Mouse (Mus musculus): ENCODE measurements around the gene Tpsg1. TPM values are rescaled to one million over a fixed set of nuclear protein-coding genes. Genes with fewer than 3 reads are reported as not detected.

Gene Tpsg1
- polyA plus RNA-seq, 1 experiment, result not detected

- no peak for TF ChIP-seq CTCF (IDR thresholded peaks at IDR 0.05; ENCODE audit: control insufficient read depth, insufficient read depth, low read length)
- no peak for TF ChIP-seq POLR2A (IDR thresholded peaks at IDR 0.05; ENCODE audit: borderline replicate concordance, control insufficient read depth, low read depth, low read length)
- 54% methylated on average over 2 of the region's 2 CpGs for WGBS
- Histone ChIP-seq H3K4me1 (ENCODE audit: control insufficient read depth, insufficient read depth, low read length) (no peaks in the 10 kb centered on the region), H3K4me3 (replicated peaks; ENCODE audit: control insufficient read depth, low read depth, low read length) (no peak overlapping the region), H3K27ac (ENCODE audit: control insufficient read depth, insufficient read depth, low read depth, low read length, poor library complexity) (no peak overlapping the region)
Measured at GRCm38 (mm10) chr17:25361291-25361690, 7.8 kb upstream of the Tpsg1 start.

- H3K4me3 ChIP-seq (replicated peaks; ENCODE audit: control insufficient read depth, low read depth, low read length), result no peak overlapping the region
- 0% methylated on average over 1 of the region's 1 CpGs for WGBS
- no peaks in the 10 kb centered on the region for H3K4me1 ChIP-seq (ENCODE audit: control insufficient read depth, insufficient read depth, low read length)
Measured at GRCm38 (mm10) chr17:25363726-25364125, 5.3 kb upstream of the Tpsg1 start.

GRCm38 (mm10) chr17:25366005-25366404, 3.1 kb upstream of the Tpsg1 start, which contains the start of gene Tpsb2:
Tpsb2 (plus strand) TSS chr17:25366305.
- no peak within 1 kb of the TSS for H3K27ac ChIP-seq (ENCODE audit: control insufficient read depth, insufficient read depth, low read depth, low read length, poor library complexity)
- WGBS, result 57% methylated on average over 2 of the region's 2 CpGs
- no peak within 1 kb of the TSS for H3K4me3 ChIP-seq (replicated peaks; ENCODE audit: control insufficient read depth, low read depth, low read length)
- TF ChIP-seq POLR2A (IDR thresholded peaks at IDR 0.05; ENCODE audit: borderline replicate concordance, control insufficient read depth, low read depth, low read length) (no peak), CTCF (IDR thresholded peaks at IDR 0.05; ENCODE audit: control insufficient read depth, insufficient read depth, low read length) (no peak)
- H3K4me1 ChIP-seq (ENCODE audit: control insufficient read depth, insufficient read depth, low read length), result no peaks in the 10 kb centered on the region

More at GRCm38 (mm10) chr17:25363726-25364125, 5.3 kb upstream of the Tpsg1 start:
- TF ChIP-seq CTCF (IDR thresholded peaks at IDR 0.05; ENCODE audit: control insufficient read depth, insufficient read depth, low read length) (peak; percentile 74), POLR2A (IDR thresholded peaks at IDR 0.05; ENCODE audit: borderline replicate concordance, control insufficient read depth, low read depth, low read length) (no peak)
- H3K27ac ChIP-seq (ENCODE audit: control insufficient read depth, insufficient read depth, low read depth, low read length, poor library complexity), result no peak overlapping the region

GRCm38 (mm10) chr17:25372491-25372890, 3.4 kb downstream of the Tpsg1 start:
- WGBS, result 67% methylated on average over 8 of the region's 8 CpGs
- Histone ChIP-seq H3K4me1 (ENCODE audit: control insufficient read depth, insufficient read depth, low read length) (no peaks in the 10 kb centered on the region), H3K27ac (ENCODE audit: control insufficient read depth, insufficient read depth, low read depth, low read length, poor library complexity) (no peak overlapping the region), H3K4me3 (replicated peaks; ENCODE audit: control insufficient read depth, low read depth, low read length) (no peak overlapping the region)
- TF ChIP-seq POLR2A (IDR thresholded peaks at IDR 0.05; ENCODE audit: borderline replicate concordance, control insufficient read depth, low read depth, low read length) (no peak), CTCF (IDR thresholded peaks at IDR 0.05; ENCODE audit: control insufficient read depth, insufficient read depth, low read length) (no peak)

GRCm38 (mm10) chr17:25374011-25374410, 4.9 kb downstream of the Tpsg1 start:
- WGBS, result 47% methylated on average over 9 of the region's 9 CpGs

GRCm38 (mm10) chr17:25394526-25394925, 25.5 kb downstream of the Tpsg1 start:
- TF ChIP-seq POLR2A (IDR thresholded peaks at IDR 0.05; ENCODE audit: borderline replicate concordance, control insufficient read depth, low read depth, low read length) (no peak), CTCF (IDR thresholded peaks at IDR 0.05; ENCODE audit: control insufficient read depth, insufficient read depth, low read length) (no peak)
- H3K4me3 ChIP-seq (replicated peaks; ENCODE audit: control insufficient read depth, low read depth, low read length), result no peak overlapping the region
- WGBS, result 71% methylated on average over 4 of the region's 4 CpGs
- H3K4me1 ChIP-seq (ENCODE audit: control insufficient read depth, insufficient read depth, low read length), result no peaks in the 10 kb centered on the region
- no peak overlapping the region for H3K27ac ChIP-seq (ENCODE audit: control insufficient read depth, insufficient read depth, low read depth, low read length, poor library complexity)

More at GRCm38 (mm10) chr17:25374011-25374410, 4.9 kb downstream of the Tpsg1 start:
- no peak overlapping the region for H3K27ac ChIP-seq (ENCODE audit: control insufficient read depth, insufficient read depth, low read depth, low read length, poor library complexity)
- TF ChIP-seq CTCF (IDR thresholded peaks at IDR 0.05; ENCODE audit: control insufficient read depth, insufficient read depth, low read length) (no peak), POLR2A (IDR thresholded peaks at IDR 0.05; ENCODE audit: borderline replicate concordance, control insufficient read depth, low read depth, low read length) (no peak)
- H3K4me3 ChIP-seq (replicated peaks; ENCODE audit: control insufficient read depth, low read depth, low read length), result no peak overlapping the region
- no peaks in the 10 kb centered on the region for H3K4me1 ChIP-seq (ENCODE audit: control insufficient read depth, insufficient read depth, low read length)

- WGBS, result 32% methylated on average over 14 of the region's 14 CpGs
- TF ChIP-seq POLR2A (IDR thresholded peaks at IDR 0.05; ENCODE audit: borderline replicate concordance, control insufficient read depth, low read depth, low read length), result no peak
- TF ChIP-seq CTCF (IDR thresholded peaks at IDR 0.05; ENCODE audit: control insufficient read depth, insufficient read depth, low read length), result peak; percentile 87
- Histone ChIP-seq H3K27ac (ENCODE audit: control insufficient read depth, insufficient read depth, low read depth, low read length, poor library complexity) (no peak overlapping the region), H3K4me1 (ENCODE audit: control insufficient read depth, insufficient read depth, low read length) (no peaks in the 10 kb centered on the region), H3K4me3 (replicated peaks; ENCODE audit: control insufficient read depth, low read depth, low read length) (no peak overlapping the region)
Measured at GRCm38 (mm10) chr17:25397804-25398519, 28.9 kb downstream of the Tpsg1 start.

GRCm38 (mm10) chr17:25398520-25398838, 29.4 kb downstream of the Tpsg1 start:
- Histone ChIP-seq H3K4me3 (replicated peaks; ENCODE audit: control insufficient read depth, low read depth, low read length) (no peak overlapping the region), H3K27ac (ENCODE audit: control insufficient read depth, insufficient read depth, low read depth, low read length, poor library complexity) (no peak overlapping the region), H3K4me1 (ENCODE audit: control insufficient read depth, insufficient read depth, low read length) (no peaks in the 10 kb centered on the region)
- TF ChIP-seq POLR2A (IDR thresholded peaks at IDR 0.05; ENCODE audit: borderline replicate concordance, control insufficient read depth, low read depth, low read length), result no peak
- TF ChIP-seq CTCF (IDR thresholded peaks at IDR 0.05; ENCODE audit: control insufficient read depth, insufficient read depth, low read length), result no peak
- 64% methylated on average over 13 of the region's 13 CpGs for WGBS
